Mouse (Mus musculus) spleen, embryonic (tissue): ENCODE measurements at regions not wholly inside any gene's neighbourhood (a gene's known extent, or its start where the extent isn't known, plus 50 kb on each side); places are given as distances from the start of the nearest gene placed in this dataset.

Experiments used
- CTCF ChIA-PET: fragments of 350-600 bp; sonication (Branson Sonifier 250); formaldehyde crosslinking; loops from one replicate; lab custom pipeline; 2022; lab: Charles Lee

DNA sequence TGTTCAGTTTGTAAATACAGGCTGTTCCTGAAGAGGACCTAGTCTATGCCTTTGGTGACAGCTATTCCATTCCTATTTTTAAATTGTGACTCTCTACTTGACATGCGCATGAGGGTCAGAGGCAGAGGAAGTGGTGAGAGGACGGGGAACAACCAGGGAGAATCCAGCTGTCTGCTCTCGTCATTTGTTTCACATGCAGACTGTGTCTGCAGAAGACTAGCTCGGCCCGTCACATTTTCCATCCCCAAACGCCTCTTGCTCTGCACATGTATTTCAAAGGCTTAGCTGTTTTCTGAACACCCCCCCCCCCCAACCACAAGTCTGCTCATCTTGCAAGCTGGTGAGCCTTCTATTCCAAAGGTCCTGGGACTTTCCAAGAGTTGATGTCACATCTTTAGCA lies 339.4 kb downstream of the Dhx35 start:
- CTCF ChIA-PET = no interaction called here

DNA sequence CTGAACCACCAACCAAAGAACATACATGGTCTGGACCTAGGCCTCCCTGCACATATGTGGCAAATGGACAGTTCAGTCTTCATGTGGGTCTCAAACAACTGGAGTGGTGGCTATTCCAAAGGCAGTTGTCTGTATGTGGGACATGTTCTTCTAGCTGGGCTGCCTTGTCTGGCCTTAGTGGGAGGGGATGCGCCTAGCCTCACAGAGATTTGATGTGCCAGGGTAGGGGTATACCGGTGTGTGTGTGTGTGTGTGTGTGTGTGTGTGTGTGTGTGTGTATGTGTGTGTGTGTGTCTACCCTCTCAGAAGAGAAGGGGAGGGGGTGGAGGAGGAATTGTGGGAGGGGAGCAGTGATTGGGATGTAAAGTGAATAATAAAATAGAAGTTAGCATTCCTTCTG lies 344.0 kb downstream of the Dhx35 start:
- CTCF ChIA-PET = no interaction called here

- CTCF ChIA-PET = no interaction called here
Observed at GRCm38 (mm10) chr2:159145980-159146379, 351.4 kb downstream of the Dhx35 start.

GRCm38 (mm10) chr2:159163985-159164384 lies 369.4 kb downstream of the Dhx35 start:
- CTCF ChIA-PET = no interaction called here

GRCm38 (mm10) chr2:159168553-159169064 lies 374.0 kb downstream of the Dhx35 start:
- CTCF ChIA-PET = no interaction called here

DNA sequence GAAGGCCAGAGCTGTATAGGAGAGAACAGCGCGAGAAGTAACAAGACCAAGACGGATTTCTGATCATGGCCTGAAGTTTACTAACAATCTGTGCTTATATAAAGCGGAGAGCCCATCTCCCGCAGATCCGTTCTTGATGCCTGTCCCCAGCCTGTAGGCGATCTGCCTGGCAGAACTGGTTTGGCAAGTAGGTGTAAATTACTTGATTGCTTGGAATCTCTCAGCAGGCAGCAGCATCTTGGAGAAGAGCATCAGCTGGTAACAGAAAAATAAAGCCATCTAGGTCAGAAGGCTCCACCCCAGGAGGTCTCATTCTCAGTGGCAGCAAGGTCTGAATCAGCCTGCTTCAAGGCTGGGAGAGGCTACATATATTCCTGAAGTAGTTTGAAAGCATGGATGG lies 401.5 kb downstream of the Dhx35 start:
- CTCF ChIA-PET = no interaction called here

- CTCF ChIA-PET = interaction anchor here (0.5 kb wide), 1 partner anchor 11 kb away, joined by 9 read pairs; no protein-coding TSS in a partner anchor
Observed at GRCm38 (mm10) chr2:159232266-159232665, 437.7 kb downstream of the Dhx35 start.

DNA sequence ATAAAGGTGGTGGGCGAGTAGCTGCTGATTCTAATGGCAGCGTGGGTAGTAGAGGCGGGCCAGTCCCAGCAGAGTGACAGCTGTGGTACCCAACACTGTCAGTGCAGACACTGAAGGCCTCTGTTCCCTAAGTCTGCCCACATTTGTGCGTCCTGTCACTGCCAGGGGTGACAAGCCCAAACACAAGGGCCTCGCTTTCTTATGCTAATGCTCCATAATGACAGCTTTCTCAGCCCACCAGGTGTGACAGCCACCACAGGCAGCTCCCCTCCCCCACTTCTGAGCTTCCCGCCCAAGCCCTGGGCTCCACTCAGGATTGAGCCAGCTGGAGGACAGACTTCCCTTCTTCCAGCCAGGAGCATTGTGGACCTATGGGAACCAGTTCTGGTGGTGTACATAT lies 440.4 kb downstream of the Dhx35 start:
- CTCF ChIA-PET = no interaction called here

GRCm38 (mm10) chr2:159250065-159250464 lies 455.5 kb downstream of the Dhx35 start:
- CTCF ChIA-PET = no interaction called here

- CTCF ChIA-PET = no interaction called here
Observed at GRCm38 (mm10) chr2:159250993-159251665, 456.5 kb downstream of the Dhx35 start.

DNA sequence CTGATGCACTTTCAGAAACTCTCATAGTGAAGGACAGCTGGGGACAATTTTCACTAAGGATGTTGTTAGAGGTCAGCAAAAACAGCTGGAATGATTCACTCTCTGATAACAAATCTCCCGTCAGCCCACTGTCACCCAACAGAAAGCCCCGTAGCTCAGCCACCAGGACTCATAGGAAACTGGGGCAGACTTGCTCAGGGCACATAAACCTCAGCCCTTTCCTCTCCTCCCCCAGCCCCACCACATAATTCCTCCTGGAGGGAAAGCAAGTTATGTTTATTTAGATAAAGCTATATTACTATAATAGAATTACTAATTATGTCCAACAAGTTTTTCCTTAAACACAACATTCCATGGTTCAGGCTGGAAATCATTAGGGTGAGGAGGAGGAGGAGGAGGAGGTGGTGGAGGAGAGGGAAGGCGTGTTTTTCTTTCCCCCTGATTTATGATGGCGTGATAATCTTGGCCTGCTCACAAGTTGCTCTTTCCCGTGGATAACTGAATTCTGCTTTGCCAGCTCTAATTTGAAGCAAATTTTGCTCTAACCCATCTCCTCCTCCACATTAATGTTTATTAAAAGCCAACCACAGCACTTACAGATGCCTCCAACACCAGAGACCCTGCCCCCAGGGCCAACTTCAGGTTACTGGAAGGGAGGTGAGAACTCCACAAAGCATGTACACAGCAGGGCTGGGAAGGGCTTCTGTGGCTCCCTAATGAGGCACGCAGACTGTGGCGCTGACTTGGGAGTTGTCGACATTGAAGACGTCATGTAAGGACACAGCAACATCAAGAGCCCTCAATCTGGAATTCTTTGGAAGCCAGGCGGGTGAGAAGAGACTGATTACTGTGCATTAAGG lies 475.8 kb downstream of the Dhx35 start:
- CTCF ChIA-PET = no interaction called here

- CTCF ChIA-PET = no interaction called here
Observed at GRCm38 (mm10) chr2:159278896-159279295, 484.3 kb downstream of the Dhx35 start.

DNA sequence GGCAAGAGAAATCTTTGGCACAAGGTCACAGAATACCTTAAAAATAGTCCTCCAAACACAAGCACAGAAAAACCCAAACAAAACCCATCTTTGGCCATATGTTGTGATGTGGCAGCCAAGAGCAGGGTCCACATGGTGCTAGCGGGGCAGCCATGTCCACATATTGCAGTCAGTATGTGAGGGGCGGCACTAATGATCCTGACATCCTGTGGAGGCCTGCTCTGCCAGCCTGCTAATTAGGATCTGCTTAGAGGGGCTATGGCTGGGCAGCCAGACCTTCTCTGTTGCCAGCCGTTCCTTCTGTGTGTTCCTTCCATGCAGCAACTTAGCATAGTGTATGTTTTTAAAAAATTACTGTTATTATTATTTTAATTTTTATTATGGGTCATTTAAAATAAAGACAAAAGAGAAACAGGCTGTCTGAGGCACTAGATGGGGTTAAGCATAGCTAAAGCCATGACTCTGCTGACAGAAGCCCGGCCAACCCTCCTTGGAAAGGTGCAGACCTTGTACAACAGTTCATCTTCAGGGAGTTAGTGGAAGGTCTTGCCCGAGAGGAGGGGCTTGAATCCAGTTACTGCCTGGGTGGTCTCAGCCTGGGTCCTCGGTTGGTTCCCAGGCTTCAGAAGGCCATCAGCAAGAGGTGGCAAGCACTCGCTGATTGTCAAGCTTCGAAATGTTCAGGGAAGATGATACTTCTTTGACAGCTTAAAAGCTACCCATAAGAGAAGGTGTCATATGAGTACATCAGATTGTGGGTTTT lies 487.1 kb downstream of the Dhx35 start:
- CTCF ChIA-PET = no interaction called here

DNA sequence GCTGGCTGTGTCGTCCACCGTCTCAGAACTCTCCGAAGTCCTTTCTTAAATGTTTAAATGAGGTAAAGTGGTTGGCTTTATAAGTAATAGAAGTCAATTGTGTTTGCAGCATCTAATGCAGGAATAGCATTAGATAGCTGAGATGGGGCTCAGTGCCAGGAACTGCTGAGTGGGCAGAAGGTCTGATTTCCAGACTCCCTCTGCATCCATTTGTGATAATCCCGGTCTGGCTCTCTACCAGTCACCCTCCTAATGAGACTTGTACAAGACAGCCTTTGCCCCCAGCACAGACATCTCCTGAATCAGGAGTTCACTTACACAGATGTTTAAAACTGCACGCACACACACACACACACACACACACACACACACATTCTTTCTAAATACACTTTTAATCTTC lies 489.5 kb downstream of the Dhx35 start:
- CTCF ChIA-PET = no interaction called here

- CTCF ChIA-PET = no interaction called here
Observed at GRCm38 (mm10) chr2:159284525-159285189, 490.1 kb downstream of the Dhx35 start.

GRCm38 (mm10) chr2:159287996-159288563 lies 493.5 kb downstream of the Dhx35 start:
- CTCF ChIA-PET = no interaction called here

DNA sequence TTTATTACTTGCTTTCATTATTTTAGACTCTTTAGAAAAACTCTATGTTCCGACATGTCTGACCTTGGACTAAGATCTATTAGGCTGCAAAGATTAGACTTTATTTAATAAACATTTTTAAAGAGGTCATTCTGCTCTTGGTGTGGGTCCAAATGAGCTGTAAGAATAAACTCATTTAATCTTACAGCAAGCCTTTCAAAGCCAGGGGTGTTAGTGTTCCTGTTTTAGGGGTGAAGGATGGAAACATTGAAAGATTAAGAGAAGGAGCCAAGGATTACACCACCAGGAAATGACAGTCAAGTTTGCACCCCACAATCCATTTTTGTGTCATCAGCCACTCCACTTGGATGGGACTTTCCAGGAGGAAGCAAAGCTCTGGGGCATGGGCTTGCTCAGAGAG lies 495.5 kb downstream of the Dhx35 start:
- CTCF ChIA-PET = no interaction called here

GRCm38 (mm10) chr2:159307001-159307400 lies 512.4 kb downstream of the Dhx35 start:
- CTCF ChIA-PET = no interaction called here

DNA sequence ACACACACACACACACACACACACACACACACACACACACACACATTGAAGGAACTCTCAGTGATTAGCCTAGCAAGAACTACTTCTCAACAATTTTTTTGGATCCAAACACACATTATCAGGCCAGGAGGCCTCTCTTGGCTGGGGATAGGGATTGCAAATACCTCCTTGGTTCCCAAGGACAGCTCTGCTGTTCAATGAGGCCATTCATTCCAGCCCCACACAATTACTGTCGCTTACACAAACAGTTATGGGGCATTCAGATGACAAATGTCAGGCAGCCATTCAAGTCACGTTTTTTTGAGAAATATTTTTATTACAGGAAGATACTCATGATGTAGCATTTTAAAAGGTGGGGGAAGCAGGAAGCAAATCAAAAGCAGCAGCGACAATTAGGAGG lies 540.1 kb downstream of the Dhx35 start:
- CTCF ChIA-PET = no interaction called here

GRCm38 (mm10) chr2:159336646-159337045 lies 542.0 kb downstream of the Dhx35 start:
- CTCF ChIA-PET = no interaction called here
